Mouse (Mus musculus) G1E (cell line): ENCODE results near the gene Ppp2ca.

Experiments
- CTCF ChIP-seq: IDR thresholded peaks from 2 replicates; pipeline ENCODE4 v1.5.1; 2012; ENCODE audit warnings: low read depth, low read length, inconsistent platforms, mixed read lengths
- GATA1 ChIP-seq: IDR thresholded peaks from 2 replicates; pipeline ENCODE4 v1.6.1; 2012; ENCODE audit warnings: borderline replicate concordance, low read length, inconsistent platforms, mixed read lengths

GRCm38 (mm10) chr11:52097016-52097415, 1.5 kb upstream of the Ppp2ca start:
- no peak for TF ChIP-seq CTCF
- no peak for TF ChIP-seq GATA1
